Mouse (Mus musculus) Patski (cell line): Measurements from ENCODE around the gene Stk38. TPM values are rescaled to one million over a fixed set of nuclear protein-coding genes. Genes with fewer than 3 reads are reported as not detected.

Experiments used
- ATAC-seq: fragments of 100-300 bp; one replicate; pipeline ENCODE4 v1.8.0; 2021
- CTCF ChIA-PET: fragments of 350-600 bp; sonication (Branson Sonifier 250); formaldehyde crosslinking; loops from one replicate; lab custom pipeline; 2022; ENCODE audit warnings: inconsistent platforms; lab: Charles Lee
- POLR2A ChIA-PET: fragments of 350-600 bp; sonication (Branson Sonifier 250); formaldehyde crosslinking; loops from one replicate; lab custom pipeline; 2022; ENCODE audit warnings: antibody characterized with exemption, inconsistent platforms; lab: Charles Lee
- DNase-seq: peaks from one replicate; pipeline ENCODE4 v3.0.0-alpha.2; 2011; ENCODE audit warnings: low read depth, low spot score
- H3K27me3 ChIP-seq: fragments of 371-371 bp; one replicate; pipeline ENCODE4 v1.5.1; 2021
- CTCF ChIP-seq: fragments of 100-300 bp; IDR thresholded peaks from one replicate; pipeline ENCODE4 v1.5.1; 2021
- in situ Hi-C: fragments of 300-500 bp; cut with MboI; formaldehyde crosslinking; loops from 3 replicates; pipeline ENCODE4 v1.11.1; 2018; ENCODE audit warnings: low pct_unique_long_range_greater_than_20kb, mixed read lengths
- polyA plus RNA-seq: library from polyadenylated mRNA; unstranded; gene quantifications from one replicate; pipeline ENCODE4 v1.2.3, GENCODE M21; 2021

The Stk38 gene
- polyA plus RNA-seq, 1 experiment from 2014 or later = 94.5 TPM

DNA sequence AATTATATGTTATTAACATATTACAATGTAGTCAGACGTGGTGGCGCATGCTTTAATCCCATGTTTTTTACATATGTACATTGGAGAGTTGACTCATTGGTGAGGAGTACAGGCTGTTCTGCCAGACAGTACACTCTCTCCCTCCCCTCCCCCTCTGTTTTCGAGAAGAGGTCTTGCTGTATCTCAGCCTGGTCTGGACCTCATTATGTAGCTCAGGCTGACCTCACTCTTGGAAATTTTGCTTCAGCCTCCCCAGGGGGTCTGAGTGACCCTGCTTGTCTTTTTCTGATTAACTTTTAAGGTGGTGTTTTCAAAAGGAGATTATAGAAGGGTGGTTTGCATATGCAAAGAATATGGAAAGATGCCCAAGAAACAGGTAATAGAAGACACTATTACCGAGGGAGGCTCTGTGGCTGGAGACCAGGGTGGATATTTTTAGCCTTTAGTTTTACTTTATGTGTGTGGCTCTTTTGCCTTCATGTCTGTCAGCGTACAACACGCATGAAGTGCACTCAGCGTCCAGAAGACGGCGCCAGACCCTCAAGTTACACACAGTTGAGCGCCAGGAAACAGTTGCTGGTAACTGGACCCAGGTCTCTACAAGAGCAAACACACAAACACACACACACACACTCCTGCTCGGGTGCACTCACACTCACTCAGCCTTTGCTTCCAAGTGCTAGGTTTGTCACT, 10.6 kb upstream of the Stk38 start:
- H3K27me3 ChIP-seq = no peaks in the 10 kb centered on the region
- ATAC-seq (no peak), DNase-seq (no peak)
- in situ Hi-C loops = no loop called here
- ChIA-PET POLR2A (interaction anchor here (1.2 kb wide), 1 partner anchor 75 kb away, joined by 3 read pairs; no protein-coding TSS in a partner anchor), CTCF (interaction anchor here (1.0 kb wide), 1 partner anchor 13 kb away, joined by 4 read pairs; no protein-coding TSS in a partner anchor)
- peak; percentile 69 for TF ChIP-seq CTCF

DNA sequence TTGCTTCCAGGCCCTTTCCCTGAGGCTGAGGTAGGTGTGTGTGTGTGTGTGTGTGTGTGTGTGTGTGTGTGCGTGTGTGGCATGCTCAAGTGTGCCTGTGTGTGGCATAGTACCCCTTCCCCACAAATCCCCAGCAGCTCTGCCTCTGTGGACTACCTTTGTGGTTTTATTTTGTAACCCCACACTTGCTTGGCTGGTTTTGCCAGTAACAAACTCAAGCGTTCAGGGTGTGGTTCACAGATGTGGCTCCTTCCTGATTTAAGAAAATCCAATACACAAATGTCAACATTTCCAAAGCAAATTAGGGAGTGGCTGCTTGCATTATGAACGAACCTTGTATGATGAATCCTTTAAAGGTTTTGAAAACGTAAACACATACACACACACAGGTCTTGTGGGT, 8.9 kb upstream of the Stk38 start:
- in situ Hi-C loops = no loop called here
- no peaks in the 10 kb centered on the region for H3K27me3 ChIP-seq
- DNase-seq (no peak), ATAC-seq (no peak)
- no peak for TF ChIP-seq CTCF
- ChIA-PET POLR2A (no interaction called here), CTCF (no interaction called here)

DNA sequence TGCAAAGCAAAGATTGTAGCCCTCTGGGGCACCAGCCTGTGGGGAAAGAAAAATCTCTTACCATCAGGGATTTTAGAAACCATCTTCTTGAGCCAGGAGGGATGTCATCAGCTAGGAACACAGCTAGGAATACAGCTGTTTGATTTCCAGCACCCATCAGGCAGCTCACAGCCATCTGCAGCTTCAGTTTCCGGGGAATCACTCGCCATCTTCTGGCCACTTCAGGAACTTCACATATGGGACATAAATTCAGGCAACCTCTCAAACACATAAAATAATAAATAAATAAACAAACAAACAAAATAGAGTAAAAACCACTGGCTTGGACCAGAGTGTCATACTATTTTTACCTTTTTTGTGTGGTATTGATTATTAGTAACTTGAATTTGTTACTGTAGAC, 7.8 kb upstream of the Stk38 start:
- no peaks in the 10 kb centered on the region for H3K27me3 ChIP-seq
- ATAC-seq = no peak
- POLR2A ChIA-PET = no interaction called here
- CTCF ChIA-PET = interaction anchor here (0.8 to 1.4 kb wide), 7 partner anchors 9 to 231 kb away, joined by 3 to 5 read pairs (median 4); no protein-coding TSS in a partner anchor
- in situ Hi-C loops = no loop called here
- TF ChIP-seq CTCF = peak; percentile 74
- DNase-seq = no peak

DNA sequence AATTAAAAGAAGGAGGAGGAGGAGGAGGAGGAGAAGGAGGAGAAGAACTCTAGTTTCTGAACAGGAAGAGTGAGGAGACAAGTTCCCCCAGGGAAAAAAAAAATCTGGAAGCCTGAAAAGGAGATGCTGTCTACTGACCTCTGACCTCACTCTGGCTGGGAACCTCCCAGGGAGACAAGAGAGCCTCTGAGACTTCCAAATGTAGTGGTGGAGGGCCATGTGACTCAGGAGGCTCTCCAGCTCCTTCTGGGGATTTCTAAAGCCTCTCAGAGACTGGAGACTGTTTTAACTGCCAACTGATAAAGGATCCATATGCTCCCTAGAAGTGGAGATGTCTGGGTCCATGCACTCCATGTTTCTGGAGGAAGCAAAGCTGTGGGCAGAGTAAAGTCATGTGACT, 6.4 kb upstream of the Stk38 start:
- ATAC-seq (no peak), DNase-seq (no peak)
- no peak for TF ChIP-seq CTCF
- H3K27me3 ChIP-seq = no peaks in the 10 kb centered on the region
- CTCF ChIA-PET = interaction anchor here (0.6 to 1.4 kb wide), 2 partner anchors 27 to 77 kb away, joined by 3 to 4 read pairs; no protein-coding TSS in a partner anchor
- in situ Hi-C loops = no loop called here
- POLR2A ChIA-PET = no interaction called here

DNA sequence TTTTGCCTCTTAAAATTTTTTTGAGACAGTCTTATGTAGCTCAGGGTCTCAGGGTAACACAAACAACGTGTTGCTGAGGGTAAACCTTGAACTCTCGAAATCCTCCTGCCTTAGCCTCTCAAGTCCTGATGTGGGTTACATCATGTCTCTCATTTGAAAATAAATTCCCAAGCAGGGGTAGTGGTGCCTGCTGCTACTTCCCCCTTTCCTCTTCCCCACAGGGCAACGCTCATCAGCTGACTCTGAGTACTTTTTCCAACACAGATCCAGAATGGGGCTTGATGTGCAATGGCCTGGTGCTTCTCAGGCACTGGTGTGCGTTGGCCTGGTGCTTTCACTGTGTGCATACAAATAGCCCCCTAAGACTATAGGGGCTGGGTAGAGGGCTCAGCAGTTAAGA, 1.4 kb upstream of the Stk38 start:
- ChIA-PET CTCF (no interaction called here), POLR2A (interaction anchor here (0.6 to 0.7 kb wide), 2 partner anchors 40 to 343 kb away, joined by 3 to 5 read pairs; no protein-coding TSS in a partner anchor)
- ATAC-seq (no peak), DNase-seq (no peak)
- in situ Hi-C loops = no loop called here
- no peak for TF ChIP-seq CTCF
- no peaks in the 10 kb centered on the region for H3K27me3 ChIP-seq

DNA sequence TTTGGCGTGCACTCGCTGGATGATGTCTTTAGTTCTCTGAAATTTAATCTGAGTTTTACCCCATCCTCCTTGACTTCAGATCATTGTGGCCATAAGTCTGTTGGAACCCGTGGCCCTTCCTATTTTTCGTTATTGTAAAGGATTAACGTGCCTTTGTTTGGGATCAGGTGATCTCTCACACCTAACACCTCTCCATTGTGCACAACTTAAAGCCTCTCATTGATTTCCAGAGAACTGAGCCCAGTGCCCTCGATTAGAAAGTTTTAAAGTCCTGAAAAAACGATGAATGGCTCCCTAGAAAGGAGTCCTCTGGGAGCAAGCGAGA, 493 bp upstream of the Stk38 start:
- no peak for TF ChIP-seq CTCF
- no peak for DNase-seq
- ChIA-PET POLR2A (interaction anchor here (0.7 kb wide), 1 partner anchor 344 kb away, joined by 5 read pairs; no protein-coding TSS in a partner anchor), CTCF (no interaction called here)
- ATAC-seq = no peak
- H3K27me3 ChIP-seq = no peaks in the 10 kb centered on the region
- in situ Hi-C loops = no loop called here

DNA sequence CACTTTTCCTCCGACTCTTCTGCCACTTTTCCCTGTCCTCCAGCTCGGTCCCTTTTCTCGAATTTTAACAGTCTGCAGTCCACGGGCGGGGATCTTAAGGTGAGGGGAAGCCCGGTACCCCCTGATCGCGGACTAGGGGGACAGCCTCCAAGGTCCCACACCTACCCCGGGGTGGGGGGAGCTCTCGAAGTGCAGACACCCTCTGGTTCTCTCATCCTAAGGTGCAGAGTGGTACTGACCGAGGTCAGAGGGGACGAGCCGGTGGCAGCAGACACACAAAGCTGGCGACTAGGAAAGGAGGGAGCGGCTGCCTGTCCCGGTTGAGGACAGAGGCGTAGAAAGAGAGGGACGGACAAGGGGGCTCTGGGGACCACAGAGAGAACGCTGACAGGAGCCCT, 553 bp downstream of the Stk38 start:
- ChIA-PET CTCF (interaction anchor here (1.1 to 1.7 kb wide), 3 partner anchors 9 to 23 kb away, joined by 3 to 9 read pairs (median 3); no protein-coding TSS in a partner anchor), POLR2A (interaction anchor here (0.8 to 1.6 kb wide), 6 partner anchors 9 to 88 kb away, joined by 3 to 7 read pairs (median 4); no protein-coding TSS in a partner anchor)
- no peak for DNase-seq
- no peak for TF ChIP-seq CTCF
- H3K27me3 ChIP-seq = no peaks in the 10 kb centered on the region
- no peak for ATAC-seq
- in situ Hi-C loops = no loop called here

DNA sequence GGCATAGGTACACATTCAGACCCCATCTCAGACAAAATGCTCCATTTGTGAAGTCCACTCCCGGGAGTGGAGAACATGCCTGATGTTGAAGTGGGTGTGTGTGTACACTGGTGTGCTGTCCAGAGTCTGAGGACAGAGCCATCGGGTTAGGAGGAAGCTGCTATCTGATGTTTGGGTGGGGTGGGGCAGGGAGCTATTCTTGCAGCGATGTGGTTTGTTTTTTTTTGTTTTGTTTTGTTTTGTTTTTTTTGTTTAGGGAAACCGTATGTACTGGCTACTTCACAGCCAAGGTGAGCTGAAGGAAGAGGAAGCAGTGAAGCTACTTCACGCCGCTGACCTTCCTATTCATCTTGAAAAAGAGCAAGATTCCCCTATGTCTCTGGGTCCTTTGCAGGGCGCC, 983 bp downstream of the Stk38 start:
- ATAC-seq (no peak), DNase-seq (no peak)
- no peaks in the 10 kb centered on the region for H3K27me3 ChIP-seq
- CTCF ChIA-PET = interaction anchor here (1.1 to 1.7 kb wide), 4 partner anchors 9 to 23 kb away, joined by 3 to 9 read pairs (median 3); no protein-coding TSS in a partner anchor
- TF ChIP-seq CTCF = no peak
- POLR2A ChIA-PET = interaction anchor here (0.8 to 1.6 kb wide), 6 partner anchors 8 to 88 kb away, joined by 3 to 7 read pairs (median 4); no protein-coding TSS in a partner anchor
- in situ Hi-C loops = no loop called here

DNA sequence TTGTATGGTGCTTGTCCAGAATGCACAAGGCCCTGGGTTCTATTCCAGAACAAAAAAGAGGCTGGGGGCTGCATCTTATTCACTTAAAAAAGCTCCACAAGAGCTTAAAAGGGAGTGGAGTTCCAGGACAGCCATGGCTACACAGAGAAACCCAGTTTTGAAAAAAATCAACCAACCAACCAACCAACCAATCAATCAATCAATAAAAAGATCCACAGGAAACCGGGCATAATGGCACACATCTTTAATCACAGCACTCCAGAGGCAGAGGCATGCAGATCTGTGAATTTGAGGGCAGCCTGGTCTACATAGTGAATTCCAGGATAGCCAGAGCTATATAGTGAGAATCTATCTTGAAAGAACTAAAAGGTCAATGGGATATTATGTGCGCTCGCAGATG, 2.8 kb downstream of the Stk38 start:
- DNase-seq (no peak), ATAC-seq (no peak)
- in situ Hi-C loops = no loop called here
- POLR2A ChIA-PET = no interaction called here
- H3K27me3 ChIP-seq = no peaks in the 10 kb centered on the region
- CTCF ChIA-PET = interaction anchor here (1.6 kb wide), 1 partner anchor 9 kb away, joined by 5 read pairs; no protein-coding TSS in a partner anchor
- no peak for TF ChIP-seq CTCF

DNA sequence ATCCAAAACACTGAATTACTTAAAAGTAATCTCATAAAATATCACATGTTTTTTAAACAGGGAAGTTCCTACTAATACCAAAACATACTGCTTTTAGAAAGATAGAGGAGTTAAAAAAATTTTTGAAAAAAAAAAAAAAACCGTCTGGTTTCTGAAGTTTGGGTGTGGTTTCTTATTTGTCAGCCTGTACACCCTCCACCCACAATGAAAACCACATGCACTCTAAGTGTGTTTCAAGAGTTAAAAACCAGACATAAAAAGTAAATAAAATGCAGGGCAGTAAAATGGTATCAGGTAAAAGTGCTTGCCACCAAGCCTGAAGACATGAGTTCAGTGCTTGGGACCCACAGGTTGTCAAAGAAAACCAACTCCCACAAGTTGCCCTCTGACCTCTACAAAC, 4.1 kb downstream of the Stk38 start:
- no peak for ATAC-seq
- H3K27me3 ChIP-seq = no peaks in the 10 kb centered on the region
- no peak for DNase-seq
- POLR2A ChIA-PET = interaction anchor here (1.6 kb wide), 1 partner anchor 13 kb away, joined by 3 read pairs; no protein-coding TSS in a partner anchor
- CTCF ChIA-PET = no interaction called here
- TF ChIP-seq CTCF = no peak
- in situ Hi-C loops = no loop called here

DNA sequence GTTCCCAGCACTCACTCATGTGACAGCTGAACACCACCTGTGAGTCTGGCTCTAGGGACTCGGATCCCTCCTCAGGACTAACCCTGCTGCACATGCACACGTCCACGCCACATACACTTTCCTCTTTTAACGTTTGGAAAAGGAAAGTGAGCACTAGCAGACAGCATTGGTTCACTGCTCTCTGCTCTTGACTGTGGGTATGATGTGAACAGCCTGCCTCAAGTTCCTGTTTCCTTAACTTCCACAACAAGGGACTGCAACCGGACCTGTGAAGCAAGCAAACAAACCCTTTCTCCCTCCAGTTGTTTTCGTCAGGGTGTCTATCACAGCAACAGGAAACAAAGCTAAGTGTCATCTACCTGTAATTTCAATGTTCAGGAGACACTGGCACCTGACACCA, 7.3 kb downstream of the Stk38 start:
- H3K27me3 ChIP-seq = no peaks in the 10 kb centered on the region
- in situ Hi-C loops = no loop called here
- no peak for TF ChIP-seq CTCF
- no peak for DNase-seq
- POLR2A ChIA-PET = no interaction called here
- CTCF ChIA-PET = no interaction called here
- ATAC-seq = no peak
